Mouse (Mus musculus) v-Abl transformed pro-B cells (cell line): Measurements from ENCODE around the gene Yaf2.
"Not testable (repeated sequence)": the region's sequence is repeated elsewhere in the genome, so short reads cannot be mapped to it uniquely, and the experiment has no call there.

ENCODE experiments used
- in situ Hi-C, 2 experiments: fragments of 400-800 bp; cut with MboI; formaldehyde crosslinking; loops; one replicate each; pipeline ENCODE4 v1.15.1; 2025; ENCODE audit not compliant: unreplicated experiment in 2 of 2

Yaf2 gene

GRCm38 (mm10) chr15:93336925-93337761 lies at the start of gene Yaf2:
Gene Yaf2, minus strand, starts transcription at chr15:93336935.
- in situ Hi-C loops: loop anchor here (5.0 to 10.0 kb wide), 4 partner anchors 40 to 65 kb away; partner anchors contain the start of genes Pphln1 (in 2 of the 2), Zcrb1 (in 2 of the 2) and Gxylt1 (in 1 of the 2)

- in situ Hi-C loops: no loop called here
Observed at GRCm38 (mm10) chr15:93381337-93381736, 44.6 kb upstream of the Yaf2 start.

GRCm38 (mm10) chr15:93379177-93379576 lies 42.4 kb upstream of the Yaf2 start:
- in situ Hi-C loops: loop anchor here (5.0 to 10.0 kb wide), 2 partner anchors 58 to 206 kb away; no protein-coding TSS in a partner anchor

- in situ Hi-C loops: loop anchor here (5.0 to 10.0 kb wide), 2 partner anchors 62 to 209 kb away; no protein-coding TSS in a partner anchor
Observed at GRCm38 (mm10) chr15:93375696-93376095, 39.0 kb upstream of the Yaf2 start.

- in situ Hi-C loops: loop anchor here in 1 of 2 experiments (10.0 kb wide), 1 partner anchor 212 kb away; no protein-coding TSS in a partner anchor
Observed at GRCm38 (mm10) chr15:93372525-93373119, 35.9 kb upstream of the Yaf2 start.

- in situ Hi-C loops: loop anchor here in 1 of 2 experiments (10.0 kb wide), 1 partner anchor 213 kb away; no protein-coding TSS in a partner anchor
Observed at GRCm38 (mm10) chr15:93371838-93372237, 35.1 kb upstream of the Yaf2 start.

- in situ Hi-C loops: no loop called here
Observed at GRCm38 (mm10) chr15:93368558-93368957, 31.8 kb upstream of the Yaf2 start.

GRCm38 (mm10) chr15:93365561-93365960 lies 28.8 kb upstream of the Yaf2 start:
- in situ Hi-C loops: no loop called here

- in situ Hi-C loops: no loop called here
Observed at GRCm38 (mm10) chr15:93358346-93359095, 21.8 kb upstream of the Yaf2 start.

GRCm38 (mm10) chr15:93340630-93341379 lies 4.1 kb upstream of the Yaf2 start:
- in situ Hi-C loops: no loop called here

- in situ Hi-C loops: loop anchor here (5.0 to 10.0 kb wide), 4 partner anchors 39 to 64 kb away; partner anchors contain the start of genes Pphln1 (in 2 of the 2), Zcrb1 (in 2 of the 2) and Gxylt1 (in 1 of the 2)
Observed at GRCm38 (mm10) chr15:93336658-93336924, 144 bp downstream of the Yaf2 start.

GRCm38 (mm10) chr15:93335821-93336657 lies 696 bp downstream of the Yaf2 start:
- in situ Hi-C loops: loop anchor here (5.0 to 10.0 kb wide), 4 partner anchors 39 to 64 kb away; partner anchors contain the start of genes Pphln1 (in 2 of the 2), Zcrb1 (in 2 of the 2) and Gxylt1 (in 1 of the 2)

GRCm38 (mm10) chr15:93331256-93331655 lies 5.5 kb downstream of the Yaf2 start:
- in situ Hi-C loops: loop anchor here (5.0 to 10.0 kb wide), 3 partner anchors 34 to 64 kb away; partner anchors contain the start of genes Pphln1 (in 2 of the 2), Zcrb1 (in 2 of the 2) and Gxylt1 (in 1 of the 2)

GRCm38 (mm10) chr15:93327235-93327634 lies 9.5 kb downstream of the Yaf2 start:
- in situ Hi-C loops: no loop called here

GRCm38 (mm10) chr15:93326651-93327050 lies 10.1 kb downstream of the Yaf2 start:
- in situ Hi-C loops: no loop called here

GRCm38 (mm10) chr15:93325360-93325759 lies 11.4 kb downstream of the Yaf2 start:
- in situ Hi-C loops: no loop called here

GRCm38 (mm10) chr15:93318781-93319180 lies 18.0 kb downstream of the Yaf2 start:
- in situ Hi-C loops: no loop called here

- in situ Hi-C loops: not testable (repeated sequence)
Observed at GRCm38 (mm10) chr15:93310304-93310703, 26.4 kb downstream of the Yaf2 start.

- in situ Hi-C loops: loop anchor here (5.0 kb wide), 2 partner anchors 34 to 39 kb away; partner anchors contain the start of gene Yaf2 (in 1 of the 2)
Observed at GRCm38 (mm10) chr15:93298197-93298596, 38.5 kb downstream of the Yaf2 start.
